10 mouse cellular contexts compared by ENCODE assay signal in the genomic region with DNA sequence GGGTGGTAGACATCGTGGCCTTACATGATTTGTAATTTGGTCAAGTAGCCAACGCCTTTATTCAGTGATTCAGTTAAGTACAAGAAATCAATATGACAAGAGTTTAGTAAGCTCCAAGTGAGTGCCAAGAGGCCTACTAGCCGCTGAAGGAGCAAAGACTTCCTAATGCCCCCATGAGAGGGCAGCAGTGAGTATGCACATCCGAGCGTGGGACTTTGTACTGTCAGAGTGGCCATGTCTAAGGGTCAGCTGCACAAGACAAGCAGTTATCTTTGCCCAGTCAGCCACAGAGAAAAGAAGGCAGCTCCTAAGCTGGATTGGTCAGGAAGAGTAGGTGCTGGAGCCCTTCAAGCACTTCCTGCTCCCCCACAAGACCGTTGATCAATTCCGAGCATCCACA. TPM values are rescaled to one million over a fixed set of nuclear protein-coding genes. Genes with fewer than 3 reads are reported as not detected.
DNase-seq lines count a peak whose midpoint lies in the region; ATAC-seq and TF ChIP-seq lines count a peak whose summit lies in the region.
"Had no signal": no experiment of that assay in that cellular context is flagged by ENCODE, and none has a peak within 500 bp of the region (broad histone marks: within the 10 kb centered on the region; RNA-seq: fewer than 3 reads in every experiment).

No protein-coding gene starts in this region.

- WGBS in forebrain, postnatal 0 days, result 75% methylated on average over 7 of the region's 7 CpGs
- 76% methylated on average over 7 of the region's 7 CpGs for WGBS in forebrain, embryonic 14.5 days
- 84% methylated on average over 7 of the region's 7 CpGs for WGBS in lung, postnatal 0 days

- TF ChIP-seq EP300 in lung, postnatal 0 days (IDR thresholded peaks at IDR 0.05), result no peak

- TF ChIP-seq CTCF in forebrain, postnatal 0 days (IDR thresholded peaks at IDR 0.05; ENCODE audit: low read depth), result peak; percentile 10; the same call in 1 of the 2 replicates
- TF ChIP-seq CTCF in lung, postnatal 0 days (IDR thresholded peaks at IDR 0.05), result peak; percentile 51

- H3K4me1 ChIP-seq in forebrain, postnatal 0 days (ENCODE audit: insufficient read depth), result peaks cover 8% of the 10 kb centered on the region
- peaks cover 2% of the 10 kb centered on the region; the same call in 1 of the 2 replicates for H3K4me1 ChIP-seq in forebrain, embryonic 14.5 days (ENCODE audit: control insufficient read depth, insufficient read depth, low read length)
- no peaks in the 10 kb centered on the region for H3K4me1 ChIP-seq in lung, postnatal 0 days (ENCODE audit: insufficient read depth, low read depth, low read length)

- no peak overlapping the region for H3K4me2 ChIP-seq in forebrain, postnatal 0 days (ENCODE audit: low read depth)
- no peak overlapping the region for H3K4me2 ChIP-seq in forebrain, embryonic 14.5 days (ENCODE audit: low read length)
- no peak overlapping the region for H3K4me2 ChIP-seq in lung, postnatal 0 days (replicated peaks; ENCODE audit: low read depth, low read length)
- H3K4me2 ChIP-seq: heart, embryonic 15.5 days had no signal

- ATAC-seq in forebrain, postnatal 0 days, result no peak
- no peak for ATAC-seq in forebrain, embryonic 14.5 days
- ATAC-seq in lung, postnatal 0 days, result no peak
- ATAC-seq in megakaryocyte-erythroid progenitor cell, adult 5-6 weeks (replicated peaks; ENCODE audit: low FRiP score, low TSS enrichment, poor library complexity, severe bottlenecking), result 0 out of 2 replicates have a peak, but pooled peaks have one; percentile 14

- H3K9me3 ChIP-seq in forebrain, postnatal 0 days (ENCODE audit: low read length), result no peaks in the 10 kb centered on the region
- no peaks in the 10 kb centered on the region for H3K9me3 ChIP-seq in forebrain, embryonic 14.5 days (replicated peaks; ENCODE audit: control insufficient read depth, low read length)
- no peaks in the 10 kb centered on the region for H3K9me3 ChIP-seq in lung, postnatal 0 days (ENCODE audit: low read length)
- H3K9me3 ChIP-seq: heart, embryonic 15.5 days; megakaryocyte, embryonic 14.5 days had no signal

- peaks cover 7% of the 10 kb centered on the region; the same call in 1 of the 2 replicates for H3K36me3 ChIP-seq in forebrain, postnatal 0 days (ENCODE audit: insufficient read depth)
- H3K36me3 ChIP-seq in forebrain, embryonic 14.5 days (ENCODE audit: control insufficient read depth, insufficient read depth, low read length), result no peaks in the 10 kb centered on the region; the same call in 1 of the 2 replicates
- H3K36me3 ChIP-seq in lung, postnatal 0 days (ENCODE audit: insufficient read depth, low read length), result no peaks in the 10 kb centered on the region; the same call in 1 of the 2 replicates

- H3K27ac ChIP-seq in forebrain, postnatal 0 days (ENCODE audit: low read depth, low read length), result no peak overlapping the region
- H3K27ac ChIP-seq in forebrain, embryonic 14.5 days (ENCODE audit: low read depth, low read length), result no peak overlapping the region
- no peak overlapping the region for H3K27ac ChIP-seq in lung, postnatal 0 days (ENCODE audit: low read length)
- H3K27ac ChIP-seq: heart, embryonic 15.5 days had no signal

- no peak for DNase-seq in forebrain, postnatal 0 days
- no peak for DNase-seq in forebrain, embryonic 14.5 days (ENCODE audit: low spot score)
- DNase-seq in lung, postnatal 0 days (ENCODE audit: low spot score), result no peak
- DNase-seq in lung, postnatal 4 days, result no peak
- peak; percentile 61 for DNase-seq in R1 (ENCODE audit: low read depth, low spot score)
- no peak for DNase-seq in right cerebral cortex, postnatal 10 days (ENCODE audit: low spot score in 2 of 2)
- no peak for DNase-seq in urinary bladder, adult 2 months (ENCODE audit: low spot score)

- no peaks in the 10 kb centered on the region for H3K27me3 ChIP-seq in forebrain, postnatal 0 days (ENCODE audit: insufficient read depth, low read length)
- no peaks in the 10 kb centered on the region for H3K27me3 ChIP-seq in forebrain, embryonic 14.5 days (replicated peaks; ENCODE audit: control insufficient read depth, insufficient read depth, low read length)
- no peaks in the 10 kb centered on the region for H3K27me3 ChIP-seq in lung, postnatal 0 days (replicated peaks; ENCODE audit: insufficient read depth, low read length)
- H3K27me3 ChIP-seq: heart, embryonic 15.5 days; megakaryocyte, embryonic 14.5 days had no signal

- H3K9ac ChIP-seq in forebrain, postnatal 0 days, result no peak overlapping the region
- H3K9ac ChIP-seq in forebrain, embryonic 14.5 days (ENCODE audit: low read length), result no peak overlapping the region
- no peak overlapping the region for H3K9ac ChIP-seq in lung, postnatal 0 days (replicated peaks; ENCODE audit: low read depth)
- H3K9ac ChIP-seq: heart, embryonic 15.5 days had no signal

- no peak overlapping the region for H3K4me3 ChIP-seq in forebrain, postnatal 0 days (ENCODE audit: low read depth, low read length)
- H3K4me3 ChIP-seq in forebrain, embryonic 14.5 days (ENCODE audit: low read depth, low read length), result no peak overlapping the region
- H3K4me3 ChIP-seq in lung, postnatal 0 days (ENCODE audit: low read depth, low read length), result no peak overlapping the region
- H3K4me3 ChIP-seq: heart, embryonic 15.5 days; megakaryocyte, embryonic 14.5 days had no signal

RNA-seq across cellular contexts. Expression of a gene that starts 46.8 kb away (rescaled TPM):
- 26.0 and 28.5 TPM in 2 replicates for total RNA-seq in forebrain, postnatal 0 days (2014; rRNA removed)
- polyA plus RNA-seq in forebrain, postnatal 0 days (2015; fragmentation: Nextera tagmentation; extraction: Ambion mirVana), result 8.6 and 12.8 TPM in 2 replicates
- polyA plus RNA-seq in forebrain, embryonic 14.5 days (2014; fragmentation: Nextera tagmentation; extraction: Ambion mirVana), result 23.3 and 28.1 TPM in 2 replicates
- polyA plus RNA-seq in lung, postnatal 0 days (2015; fragmentation: Nextera tagmentation; extraction: Ambion mirVana), result 13.8 and 16.8 TPM in 2 replicates
- 18.3 and 21.0 TPM in 2 replicates for total RNA-seq in megakaryocyte-erythroid progenitor cell, adult 5-6 weeks (2014; fragmentation: Nextera tagmentation)
- 16.3 and 18.4 TPM in 2 replicates for total RNA-seq in megakaryocyte-erythroid progenitor cell, adult 5-6 weeks (2017)
- 20.8 and 21.6 TPM in 2 replicates for polyA plus RNA-seq in urinary bladder, adult 2 months (2012; rRNA removed)

RNA-seq across cellular contexts. Expression of a gene that starts 46.9 kb away (rescaled TPM):
- 21.8 and 22.3 TPM in 2 replicates for total RNA-seq in forebrain, postnatal 0 days (2014; rRNA removed)
- 45.9 and 47.3 TPM in 2 replicates for polyA plus RNA-seq in forebrain, postnatal 0 days (2015; fragmentation: Nextera tagmentation; extraction: Ambion mirVana)
- polyA plus RNA-seq in forebrain, embryonic 14.5 days (2014; fragmentation: Nextera tagmentation; extraction: Ambion mirVana), result 37.2 and 45.7 TPM in 2 replicates
- 22.3 and 26.1 TPM in 2 replicates for polyA plus RNA-seq in lung, postnatal 0 days (2015; fragmentation: Nextera tagmentation; extraction: Ambion mirVana)
- 30.4 and 44.8 TPM in 2 replicates for total RNA-seq in megakaryocyte-erythroid progenitor cell, adult 5-6 weeks (2014; fragmentation: Nextera tagmentation)
- total RNA-seq in megakaryocyte-erythroid progenitor cell, adult 5-6 weeks (2017), result 57.7 and 77.9 TPM in 2 replicates
- polyA plus RNA-seq in urinary bladder, adult 2 months (2012; rRNA removed), result 27.3 and 30.4 TPM in 2 replicates
